Mouse (Mus musculus) kidney, adult 2 months (tissue): ENCODE results near the gene Mrps14.

Experiments
- CTCF ChIP-seq: fragments of 200-500 bp; conservative IDR thresholded peaks from 2 replicates; pipeline ENCODE4 v1.5.1; 2011; ENCODE audit warnings: low read depth, mild to moderate bottlenecking, control low read depth, low read length, moderate library complexity, mixed read lengths; ENCODE audit not compliant: insufficient read depth, insufficient read length
- POLR2A ChIP-seq: fragments of 200-500 bp; IDR thresholded peaks from one replicate; pipeline ENCODE4 v1.6.1; 2011; ENCODE audit warnings: low read depth, low read length, control low read depth

GRCm38 (mm10) chr1:160238852-160239443, 43.9 kb downstream of the Mrps14 start:
- TF ChIP-seq POLR2A, result no peak
- TF ChIP-seq CTCF, result no peak
